Mouse (Mus musculus) urinary bladder, adult 2 months (tissue): ENCODE results near the gene Spo11. TPM values are rescaled to one million over a fixed set of nuclear protein-coding genes. Genes with fewer than 3 reads are reported as not detected.
A peak's percentile ranks its signal among the peaks of the same experiment; 100 is the strongest.

ENCODE experiments used
- DNase-seq: peaks from one replicate; pipeline ENCODE4 v3.0.0; 2022; ENCODE audit warnings: low spot score
- polyA plus RNA-seq: library from polyadenylated mRNA; depleted of rRNA; stranded (reverse); fragments of >200 nt; gene quantifications from 2 replicates; pipeline ENCODE4 v1.2.3, GENCODE M21; 2012

Spo11 gene
- polyA plus RNA-seq, 1 experiment, result 0.61 TPM

- DNase-seq, result no peak
Observed at GRCm38 (mm10) chr2:173003737-173004136, 26.2 kb downstream of the Spo11 start.

GRCm38 (mm10) chr2:173010220-173010717 is 32.8 kb downstream of the Spo11 start:
- no peak for DNase-seq

GRCm38 (mm10) chr2:173011440-173011839 is 33.9 kb downstream of the Spo11 start:
- DNase-seq, result no peak

GRCm38 (mm10) chr2:173014741-173015287 is 37.3 kb downstream of the Spo11 start:
- DNase-seq, result no peak

DNA sequence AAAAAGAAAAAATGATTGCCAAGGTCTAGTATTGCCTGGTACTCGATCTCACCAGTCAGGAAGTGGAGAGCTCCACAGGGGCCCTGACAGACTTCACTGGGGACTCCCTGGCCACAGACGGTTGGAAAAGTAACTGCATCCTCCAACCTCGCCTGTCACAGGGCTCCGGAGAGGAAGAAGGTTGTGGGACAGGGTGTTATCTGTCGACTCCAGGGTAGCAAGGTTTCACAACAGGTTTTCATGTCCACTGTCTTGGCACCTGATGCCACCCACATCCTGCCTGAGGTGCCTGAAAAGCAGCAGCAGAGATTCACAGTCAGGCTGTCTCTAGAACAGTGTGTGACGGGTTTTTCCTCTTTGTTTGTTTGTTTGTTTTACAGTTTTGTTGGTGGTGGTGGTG is 40.4 kb downstream of the Spo11 start:
- DNase-seq, result no peak

- no peak for DNase-seq
Observed at GRCm38 (mm10) chr2:173018618-173019017, 41.1 kb downstream of the Spo11 start.

DNA sequence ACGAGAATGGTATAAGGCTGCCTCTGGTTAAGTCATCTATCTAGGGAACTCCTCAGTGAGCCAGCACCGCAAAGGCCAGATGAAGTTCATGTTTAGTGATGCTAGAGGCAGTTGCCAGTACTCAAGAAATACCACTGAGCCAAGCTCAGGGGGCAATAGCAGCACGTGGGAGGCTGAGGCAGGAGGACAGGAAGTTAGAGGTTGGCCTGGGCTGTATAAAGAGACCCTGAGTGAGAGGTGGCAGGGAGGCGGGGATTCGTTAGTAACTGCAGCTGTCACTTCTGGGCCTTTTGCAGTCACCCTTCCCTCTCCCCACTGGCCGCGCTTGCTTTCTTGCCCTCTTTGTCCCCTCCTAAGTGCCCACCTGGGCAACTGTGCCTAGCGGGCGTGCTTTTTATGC is 41.8 kb downstream of the Spo11 start:
- DNase-seq, result no peak

GRCm38 (mm10) chr2:173019790-173020189 is 42.3 kb downstream of the Spo11 start:
- DNase-seq, result peak; percentile 76

GRCm38 (mm10) chr2:173020430-173020829 is 42.9 kb downstream of the Spo11 start, which contains the start of gene Rbm38:
Gene Rbm38 (plus strand): TSS chr2:173020498.
- no peak for DNase-seq

DNA sequence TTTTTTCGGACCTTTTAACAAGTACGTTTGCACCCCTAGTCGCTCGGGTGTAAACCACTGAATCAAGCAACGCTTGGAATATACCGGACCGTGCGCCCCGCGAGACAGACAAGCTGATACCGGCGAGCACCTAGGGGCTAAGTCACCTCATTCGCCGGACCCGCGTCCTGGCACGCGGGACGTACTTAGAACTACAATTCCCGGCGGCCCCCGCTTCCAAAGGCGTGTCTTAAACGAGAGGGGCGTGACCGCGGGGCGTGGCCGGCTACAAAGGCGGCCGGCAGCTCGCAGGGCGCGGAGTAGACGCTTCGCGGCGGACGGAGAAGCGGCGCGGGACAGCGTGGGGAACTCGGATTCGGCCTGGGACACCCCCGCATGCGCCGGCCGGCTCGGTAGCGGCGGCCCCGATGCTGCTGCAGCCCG is 44.1 kb downstream of the Spo11 start:
- peak; percentile 88 for DNase-seq

DNA sequence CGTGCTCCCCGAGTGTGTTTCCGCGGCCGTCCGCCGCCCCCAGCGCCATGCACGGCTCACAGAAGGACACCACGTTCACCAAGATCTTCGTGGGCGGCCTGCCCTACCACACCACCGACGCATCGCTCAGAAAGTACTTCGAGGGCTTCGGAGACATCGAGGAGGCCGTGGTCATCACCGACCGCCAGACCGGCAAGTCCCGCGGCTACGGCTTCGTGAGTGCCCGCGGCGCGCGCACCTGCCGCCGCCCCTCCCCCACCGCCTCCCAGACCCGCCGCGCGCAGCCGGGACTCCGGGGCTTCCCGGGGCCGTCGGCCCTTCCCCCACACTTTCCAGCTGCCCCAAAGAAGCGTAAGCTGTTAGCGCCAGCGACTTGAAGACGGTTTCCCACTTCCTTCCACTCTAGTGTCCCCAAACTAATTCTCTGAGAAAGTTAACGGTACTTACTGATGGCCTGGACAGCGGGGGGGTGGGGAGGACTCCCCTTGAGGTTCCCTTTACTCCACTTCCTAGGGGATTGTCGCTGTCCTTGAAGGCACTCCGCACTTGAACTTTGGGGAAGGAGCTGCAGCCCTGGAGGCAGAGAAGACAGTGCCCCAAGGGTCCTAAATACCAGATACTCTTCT is 44.7 kb downstream of the Spo11 start:
- DNase-seq, result no peak

DNA sequence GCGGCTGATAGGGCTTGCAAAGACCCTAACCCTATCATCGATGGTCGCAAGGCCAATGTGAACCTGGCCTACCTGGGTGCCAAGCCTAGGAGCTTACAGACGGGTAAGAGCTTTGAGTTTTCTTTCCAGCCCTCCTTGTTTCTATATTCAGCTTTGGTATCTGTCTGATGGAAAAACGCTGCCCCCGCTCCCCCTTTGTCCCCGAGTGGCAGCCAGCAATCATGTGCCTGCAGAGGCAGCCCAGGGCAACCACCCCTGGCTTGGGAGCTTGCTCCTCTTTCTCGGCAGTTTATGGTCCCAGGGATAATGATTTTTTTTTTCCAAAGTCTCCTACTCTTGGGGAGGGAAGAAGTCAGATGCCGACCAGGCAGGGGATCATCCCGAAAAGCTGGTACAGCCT is 45.3 kb downstream of the Spo11 start:
- DNase-seq, result no peak

DNA sequence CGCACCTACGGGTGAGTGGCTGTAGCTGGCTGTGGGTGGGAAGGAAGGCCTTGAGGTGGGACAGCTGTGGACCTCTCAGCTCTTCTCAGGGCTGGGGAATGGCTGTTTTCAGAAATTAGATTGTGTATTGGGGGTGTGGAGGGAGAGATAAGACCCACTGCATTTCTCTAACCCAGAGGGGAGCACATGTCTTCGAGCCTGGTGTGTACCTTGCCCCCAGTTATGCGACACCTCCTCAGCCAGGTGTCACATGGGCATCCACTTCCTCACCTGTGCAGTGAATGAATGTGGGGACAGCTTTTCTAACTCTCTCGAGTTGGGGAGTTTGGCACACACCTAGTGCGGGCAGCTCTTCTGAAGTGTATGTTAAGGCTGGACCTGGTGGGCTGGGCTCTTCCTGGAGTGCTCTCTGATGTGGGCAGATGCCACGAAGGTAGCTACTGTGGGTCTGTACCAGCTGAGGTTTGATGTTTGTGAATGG is 45.9 kb downstream of the Spo11 start:
- no peak for DNase-seq

- DNase-seq, result no peak
Observed at GRCm38 (mm10) chr2:173023966-173024365, 46.5 kb downstream of the Spo11 start.

DNA sequence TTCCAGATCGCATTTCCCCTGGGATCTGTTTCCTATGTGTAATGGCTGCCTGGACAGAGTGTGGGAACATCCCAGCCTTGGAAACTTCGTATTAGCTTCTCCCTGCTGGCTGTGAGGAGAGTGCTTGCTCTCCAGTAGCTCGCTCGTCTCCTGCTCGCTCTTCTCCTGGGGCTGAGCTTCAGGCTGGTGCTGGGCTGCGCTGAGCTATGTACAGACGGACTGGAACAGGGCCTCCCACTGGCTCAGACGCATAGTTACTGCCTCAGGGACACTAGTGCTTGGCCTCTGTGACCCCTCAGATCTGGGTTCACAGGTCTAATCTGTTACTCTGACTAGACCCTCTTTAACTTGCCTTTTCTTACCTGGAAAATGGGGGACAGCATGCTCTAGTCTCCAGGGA is 46.9 kb downstream of the Spo11 start:
- DNase-seq, result no peak

DNA sequence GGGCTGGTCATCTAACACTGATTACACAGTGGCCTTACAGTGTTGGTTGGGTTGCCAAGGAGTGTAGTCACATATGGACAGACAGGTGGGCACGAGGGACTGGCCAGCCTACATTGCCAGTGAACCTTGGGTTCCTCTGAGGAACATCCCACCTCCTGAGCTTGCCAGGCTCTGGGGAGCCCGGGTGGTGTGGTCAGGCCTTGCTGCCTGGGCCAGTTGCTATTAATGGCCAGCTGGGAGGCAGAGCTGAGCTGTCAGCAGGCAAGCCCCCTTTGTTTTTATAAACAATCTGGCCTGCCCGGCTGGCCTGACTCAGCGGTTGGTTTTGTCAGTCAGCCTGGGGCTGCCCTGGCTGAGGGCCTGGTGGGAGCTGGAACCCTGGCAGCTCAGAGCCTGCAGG is 47.4 kb downstream of the Spo11 start:
- peak; percentile 29 for DNase-seq

GRCm38 (mm10) chr2:173026286-173026685 is 48.8 kb downstream of the Spo11 start:
- no peak for DNase-seq

DNA sequence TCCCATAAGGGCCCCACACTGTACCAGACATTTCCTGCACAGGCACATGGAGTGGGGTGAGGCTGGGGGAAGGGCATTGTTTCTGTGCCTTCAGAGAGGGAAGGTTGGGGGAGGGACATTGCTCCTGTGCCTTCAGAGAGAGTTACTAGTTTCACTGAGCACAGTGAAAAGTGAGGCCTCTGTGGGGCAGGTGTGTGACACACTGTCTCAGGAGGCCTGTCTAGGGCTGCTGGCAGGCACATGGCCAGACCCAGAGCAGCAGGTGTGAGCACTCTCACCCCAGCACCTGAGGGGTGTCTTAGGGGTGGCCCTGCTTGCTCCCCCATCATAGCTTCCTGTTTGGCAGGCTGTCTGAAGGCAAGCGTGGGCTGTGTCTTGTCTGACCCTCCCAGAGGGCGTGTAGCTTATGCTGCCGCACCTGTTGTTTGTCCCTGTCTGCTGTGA is 49.2 kb downstream of the Spo11 start:
- DNase-seq, result peak; percentile 25

GRCm38 (mm10) chr2:173027169-173027823 is 49.8 kb downstream of the Spo11 start:
- DNase-seq, result no peak

GRCm38 (mm10) chr2:173027824-173028495 is 50.5 kb downstream of the Spo11 start:
- no peak for DNase-seq

- no peak for DNase-seq
Observed at GRCm38 (mm10) chr2:173028508-173029031, 51.1 kb downstream of the Spo11 start.
